30 mouse cellular contexts compared by ENCODE assay signal in the genomic region with DNA sequence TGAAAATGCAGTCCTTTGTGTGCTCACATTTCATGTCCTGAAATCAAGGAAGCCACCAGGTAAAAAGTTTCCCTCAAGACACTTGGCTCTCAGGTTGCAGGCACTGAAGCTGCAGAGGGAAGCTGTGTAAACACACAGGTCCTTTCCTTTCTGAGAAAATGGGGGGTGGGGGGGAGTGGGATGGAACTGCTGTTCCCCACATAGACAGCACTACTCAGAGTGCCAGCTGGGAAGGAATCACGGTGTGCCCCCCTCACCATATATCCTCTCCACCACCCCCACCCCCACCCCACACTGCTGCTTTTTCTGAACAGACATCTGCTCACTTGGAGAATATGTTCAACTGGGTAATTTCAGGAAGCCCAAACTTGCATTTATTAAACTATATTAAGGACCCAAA.
"Had no signal": no experiment of that assay in that cellular context is flagged by ENCODE, and none has a peak within 500 bp of the region (broad histone marks: within the 10 kb centered on the region; RNA-seq: fewer than 3 reads in every experiment).

No protein-coding gene starts in this region.

- H3K4me2 ChIP-seq: limb, embryonic 12.5 days; limb, embryonic 13.5 days; limb, embryonic 15.5 days; liver, embryonic 12.5 days; liver, embryonic 13.5 days; liver, embryonic 15.5 days; lung, embryonic 14.5 days; lung, embryonic 15.5 days; midbrain, embryonic 11.5 days; midbrain, embryonic 12.5 days; midbrain, embryonic 13.5 days; midbrain, embryonic 15.5 days had no signal

- H3K4me1 ChIP-seq: limb, embryonic 10.5 days; lung, embryonic 15.5 days had no signal

- H3K9me3 ChIP-seq: limb, embryonic 10.5 days; limb, embryonic 12.5 days; limb, embryonic 13.5 days; limb, embryonic 15.5 days; liver, embryonic 12.5 days; liver, embryonic 13.5 days; liver, embryonic 15.5 days; lung, embryonic 15.5 days; megakaryocyte, embryonic 14.5 days; midbrain, embryonic 10.5 days; midbrain, embryonic 12.5 days; midbrain, embryonic 13.5 days; midbrain, embryonic 15.5 days had no signal

- H3K27me3 ChIP-seq: limb, embryonic 12.5 days; limb, embryonic 13.5 days; limb, embryonic 15.5 days; liver, embryonic 12.5 days; liver, embryonic 13.5 days; liver, embryonic 15.5 days; lung, embryonic 15.5 days; megakaryocyte, embryonic 14.5 days; midbrain, embryonic 12.5 days; midbrain, embryonic 13.5 days; midbrain, embryonic 15.5 days had no signal

- H3K9ac ChIP-seq: limb, embryonic 12.5 days; limb, embryonic 13.5 days; limb, embryonic 15.5 days; liver, embryonic 12.5 days; liver, embryonic 13.5 days; liver, embryonic 14.5 days; liver, embryonic 15.5 days; liver, postnatal 0 days; lung, embryonic 14.5 days; lung, embryonic 15.5 days; midbrain, embryonic 12.5 days; midbrain, embryonic 13.5 days; midbrain, embryonic 15.5 days had no signal

- H3K4me3 ChIP-seq: limb, embryonic 10.5 days; limb, embryonic 12.5 days; limb, embryonic 13.5 days; limb, embryonic 15.5 days; liver, embryonic 12.5 days; liver, embryonic 13.5 days; liver, embryonic 15.5 days; lung, embryonic 15.5 days; megakaryocyte, embryonic 14.5 days; midbrain, embryonic 10.5 days; midbrain, embryonic 12.5 days; midbrain, embryonic 13.5 days; midbrain, embryonic 15.5 days; myocyte had no signal

- ATAC-seq: liver, embryonic 12.5 days; liver, postnatal 0 days; lung, postnatal 0 days; midbrain, embryonic 13.5 days; midbrain, embryonic 15.5 days; midbrain, embryonic 16.5 days had no signal

- DNase-seq: left cerebral cortex, postnatal 4 days; liver; liver, embryonic 13.5 days; liver, postnatal 0 days; lung, adult 18-20 months; lung, adult 2 months; lung, embryonic 14.5 days; lung, postnatal 10 days; lung, postnatal 14 days; lung, postnatal 36 days; lung, postnatal 4 days; midbrain, embryonic 14.5 days had no signal

- H3K27ac ChIP-seq: limb, embryonic 10.5 days; limb, embryonic 12.5 days; limb, embryonic 13.5 days; limb, embryonic 15.5 days; liver, embryonic 12.5 days; liver, embryonic 13.5 days; liver, embryonic 14.5 days; liver, embryonic 15.5 days; lung, embryonic 15.5 days; macrophage; midbrain, embryonic 10.5 days; midbrain, embryonic 12.5 days; midbrain, embryonic 13.5 days; midbrain, embryonic 15.5 days had no signal
